Mouse (Mus musculus) bone marrow macrophage, adult 2 months (primary cell): ENCODE results near the gene Tiam1. TPM values are rescaled to one million over a fixed set of nuclear protein-coding genes. Genes with fewer than 3 reads are reported as not detected.

Experiments used
- H3K27ac ChIP-seq: 2 replicates; pipeline ENCODE4 v1.5.1; 2012; ENCODE audit warnings: low read depth, low read length; ENCODE audit not compliant: insufficient read depth
- H3K4me1 ChIP-seq: 2 replicates; pipeline ENCODE4 v1.6.1; 2012; ENCODE audit warnings: low read length; ENCODE audit not compliant: control insufficient read depth, insufficient read depth
- H3K4me3 ChIP-seq: 2 replicates; pipeline ENCODE4 v1.5.1; 2012; ENCODE audit warnings: mild to moderate bottlenecking, low read length, moderate library complexity; ENCODE audit not compliant: insufficient read depth
- CTCF ChIP-seq: IDR thresholded peaks from 2 replicates; pipeline ENCODE4 v1.5.1; 2012; ENCODE audit warnings: low read depth, mild to moderate bottlenecking, low read length, moderate library complexity
- POLR2A ChIP-seq: IDR thresholded peaks from 2 replicates; pipeline ENCODE4 v1.6.1; 2012; ENCODE audit warnings: mild to moderate bottlenecking, low read depth, low read length, borderline replicate concordance
- polyA plus RNA-seq: library from polyadenylated mRNA; stranded (reverse); fragments of >200 nt; gene quantifications from 2 replicates; pipeline ENCODE4 v1.2.4, GENCODE M21; 2012; ENCODE audit not compliant: missing spikeins, insufficient read depth, insufficient read length

Gene Tiam1
- polyA plus RNA-seq, 1 experiment, result 21.4 TPM

DNA sequence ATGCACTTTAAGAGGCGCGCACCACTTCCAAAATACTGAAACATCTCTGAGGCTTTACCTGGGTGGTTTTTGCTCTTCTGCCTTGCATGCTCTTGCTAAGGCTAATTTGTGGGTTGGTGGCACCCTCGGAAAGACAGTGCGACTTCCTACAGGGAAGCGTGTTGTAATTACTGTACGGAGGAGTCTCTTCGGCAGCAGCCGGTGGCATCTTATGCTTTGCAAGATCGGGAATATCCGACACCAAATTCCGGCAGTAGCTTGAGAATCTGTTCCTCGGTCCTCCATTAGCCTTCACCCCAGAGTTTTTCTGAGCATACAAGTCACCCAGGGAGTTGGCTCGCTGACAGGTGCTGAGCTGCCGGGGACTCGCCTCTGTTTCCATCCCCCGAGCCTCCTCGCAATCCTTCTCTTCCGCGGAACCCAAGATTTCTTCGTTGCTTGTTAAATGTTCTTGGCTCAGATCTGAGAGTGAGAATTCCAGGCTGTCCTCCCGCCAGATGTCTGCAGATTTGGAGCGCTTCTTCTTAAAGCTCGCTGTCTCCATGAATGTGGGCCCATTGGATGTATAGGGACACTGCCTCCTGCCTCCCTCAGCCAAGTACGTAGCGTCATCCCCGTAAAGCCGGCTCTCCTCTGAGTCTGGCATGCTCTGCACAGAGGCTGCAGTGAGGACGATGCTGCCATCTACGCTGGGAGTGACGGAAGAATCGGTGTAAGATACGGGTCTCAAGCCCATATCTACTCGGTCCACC is 245.8 kb downstream of the Tiam1 start:
- no peaks in the 10 kb centered on the region for H3K4me1 ChIP-seq
- TF ChIP-seq CTCF (no peak), POLR2A (no peak)
- no peak overlapping the region for H3K4me3 ChIP-seq
- H3K27ac ChIP-seq, result no peak overlapping the region

- H3K4me1 ChIP-seq, result no peaks in the 10 kb centered on the region
- H3K4me3 ChIP-seq, result no peak overlapping the region
- no peak for TF ChIP-seq POLR2A
- no peak overlapping the region for H3K27ac ChIP-seq
Observed at GRCm38 (mm10) chr16:89896885-89897546, 246.6 kb downstream of the Tiam1 start.

DNA sequence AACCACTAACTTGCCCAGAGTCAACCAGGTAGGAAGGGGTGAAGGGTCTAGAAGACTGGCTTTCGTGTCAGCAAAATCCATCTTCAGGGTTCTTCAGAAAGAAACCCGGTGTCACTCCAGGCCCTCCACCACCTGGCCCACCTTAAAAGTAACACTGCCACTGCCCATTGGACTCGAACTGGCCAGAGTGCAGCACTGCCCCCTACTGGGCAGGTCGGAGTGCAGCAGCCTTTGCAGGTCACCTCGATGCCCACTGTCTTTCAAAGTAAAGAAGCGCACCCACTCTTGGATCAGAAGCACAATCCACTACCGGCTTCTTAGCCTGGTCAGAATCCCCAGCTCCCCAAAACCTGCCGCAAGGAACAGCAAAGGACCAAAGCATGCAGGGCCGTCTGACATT is 247.2 kb downstream of the Tiam1 start:
- no peaks in the 10 kb centered on the region for H3K4me1 ChIP-seq
- no peak overlapping the region for H3K4me3 ChIP-seq
- TF ChIP-seq CTCF (peak; percentile 33; the same call in 1 of the 2 replicates), POLR2A (no peak)
- H3K27ac ChIP-seq, result no peak overlapping the region

DNA sequence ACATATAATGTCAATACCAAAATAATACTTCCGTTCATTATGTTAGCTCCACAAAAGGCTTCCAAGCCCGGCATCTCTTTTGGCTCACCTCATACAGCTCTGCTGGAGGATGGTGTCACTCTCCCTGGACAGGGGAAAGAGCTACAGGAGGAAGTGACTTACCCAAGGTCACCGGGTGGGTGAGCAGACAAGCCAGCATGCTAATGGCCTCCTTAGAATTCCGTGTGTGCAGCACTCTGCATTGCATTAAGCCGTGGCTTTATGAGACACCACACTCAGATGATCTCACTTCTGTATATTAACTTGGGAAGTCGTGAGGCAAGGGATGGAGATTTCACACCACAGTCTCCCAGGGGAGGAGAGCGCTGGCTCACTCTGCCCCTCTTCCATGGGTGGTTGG is 248.3 kb downstream of the Tiam1 start:
- Histone ChIP-seq H3K4me1 (no peaks in the 10 kb centered on the region), H3K27ac (no peak overlapping the region), H3K4me3 (no peak overlapping the region)
- TF ChIP-seq POLR2A (no peak), CTCF (no peak)

- Histone ChIP-seq H3K27ac (no peak overlapping the region), H3K4me3 (no peak overlapping the region), H3K4me1 (no peaks in the 10 kb centered on the region)
- TF ChIP-seq POLR2A (no peak), CTCF (no peak)
Observed at GRCm38 (mm10) chr16:89894816-89895215, 248.8 kb downstream of the Tiam1 start.

- no peak for TF ChIP-seq POLR2A
- no peak for TF ChIP-seq CTCF
- H3K4me1 ChIP-seq, result no peaks in the 10 kb centered on the region
- H3K4me3 ChIP-seq, result no peak overlapping the region
- no peak overlapping the region for H3K27ac ChIP-seq
Observed at GRCm38 (mm10) chr16:89890515-89891189, 252.9 kb downstream of the Tiam1 start.

DNA sequence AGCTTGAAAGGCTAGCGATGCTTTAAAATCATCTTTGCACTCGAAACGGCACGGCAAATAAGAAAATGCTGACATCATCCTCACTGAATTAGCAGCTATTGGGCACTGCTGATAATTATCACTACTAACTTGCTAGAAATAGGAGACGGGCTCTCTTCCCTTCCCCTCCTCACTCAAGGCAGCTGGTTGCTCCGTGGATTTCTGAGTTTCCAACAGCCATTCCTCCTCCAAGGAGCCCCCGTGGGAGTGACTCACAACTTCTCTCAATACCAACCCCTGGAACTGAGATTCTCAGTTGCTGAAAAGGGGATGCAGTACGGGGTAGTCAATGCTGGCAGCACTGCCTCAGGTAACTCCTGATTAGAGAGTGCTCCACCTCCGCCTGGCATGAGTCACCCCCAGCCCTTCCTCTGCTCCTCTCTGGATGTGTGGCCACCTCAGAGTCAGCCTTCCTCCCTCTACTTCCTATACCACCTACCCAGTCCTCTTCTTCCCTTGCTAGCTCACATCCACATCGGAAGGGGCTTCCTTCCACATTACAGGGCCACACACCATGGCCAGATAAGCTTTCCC is 253.6 kb downstream of the Tiam1 start:
- TF ChIP-seq CTCF, result no peak
- TF ChIP-seq POLR2A, result no peak
- Histone ChIP-seq H3K4me1 (no peaks in the 10 kb centered on the region), H3K27ac (no peak overlapping the region), H3K4me3 (no peak overlapping the region)

DNA sequence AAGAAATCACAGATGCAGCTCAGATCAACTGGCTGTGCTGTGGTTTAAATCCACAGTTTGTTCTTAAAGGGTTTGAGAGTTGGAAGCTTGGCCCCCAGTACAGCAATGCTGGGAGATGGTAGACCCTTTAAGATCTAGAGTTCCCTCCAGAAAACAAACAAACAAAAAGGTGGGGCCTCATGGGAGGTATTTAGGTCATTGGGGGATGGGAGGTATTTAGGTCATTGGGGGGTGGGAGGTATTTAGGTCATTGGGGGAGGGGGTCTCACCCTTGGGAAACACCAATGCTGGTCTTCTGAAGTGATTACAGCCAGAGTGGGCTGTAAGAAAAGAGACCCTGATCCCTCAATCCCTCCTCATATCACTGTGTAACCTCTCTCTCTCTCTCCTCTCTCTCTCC is 257.0 kb downstream of the Tiam1 start:
- no peak overlapping the region for H3K27ac ChIP-seq
- no peak overlapping the region for H3K4me3 ChIP-seq
- H3K4me1 ChIP-seq, result no peaks in the 10 kb centered on the region
- TF ChIP-seq CTCF (no peak), POLR2A (no peak)

DNA sequence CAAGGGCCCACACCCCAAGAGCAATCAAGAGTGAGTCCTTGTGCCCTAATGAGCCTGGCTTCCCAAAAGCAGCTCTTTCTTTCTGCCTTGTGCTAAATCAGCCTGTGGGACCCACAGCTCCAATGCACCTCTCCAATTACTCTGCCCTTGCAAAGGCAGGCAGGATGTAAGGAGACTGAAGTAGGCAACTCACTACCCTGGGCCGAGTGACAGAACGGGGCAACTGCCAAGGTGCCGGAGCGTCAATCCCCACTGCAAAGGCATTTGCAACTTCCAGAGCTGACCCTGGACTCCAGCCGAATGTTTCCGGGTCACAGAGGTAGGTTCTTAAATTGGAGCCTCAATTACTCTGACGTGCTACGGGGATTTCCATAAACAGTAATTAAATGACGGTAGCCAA is 257.9 kb downstream of the Tiam1 start:
- TF ChIP-seq CTCF, result no peak
- no peak for TF ChIP-seq POLR2A
- Histone ChIP-seq H3K27ac (no peak overlapping the region), H3K4me1 (no peaks in the 10 kb centered on the region), H3K4me3 (no peak overlapping the region)

- Histone ChIP-seq H3K4me1 (no peaks in the 10 kb centered on the region), H3K4me3 (no peak overlapping the region), H3K27ac (no peak overlapping the region)
- no peak for TF ChIP-seq POLR2A
- no peak for TF ChIP-seq CTCF
Observed at GRCm38 (mm10) chr16:89883897-89884296, 259.7 kb downstream of the Tiam1 start.
